Mouse (Mus musculus) left cerebral cortex, adult 18-20 months (tissue): ENCODE measurements around the gene Iqcf5. TPM values are rescaled to one million over a fixed set of nuclear protein-coding genes. Genes with fewer than 3 reads are reported as not detected.
A peak's percentile ranks its signal among the peaks of the same experiment; 100 is the strongest.
"Not testable (repeated sequence)": the region's sequence is repeated elsewhere in the genome, so short reads cannot be mapped to it uniquely, and the experiment has no call there.

Experiments
- DNase-seq, 2 experiments: peaks; one replicate each; pipeline ENCODE4 v3.0.0; 2021 to 2022; ENCODE audit warnings: low spot score in 2 of 2, mixed read lengths in 1 of 2
- total RNA-seq, 2 experiments: library from RNA; stranded (reverse); gene quantifications; 2 replicates each; pipeline ENCODE4 v1.2.3; 2021

Iqcf5 gene
- total RNA-seq, 2 experiments from 2014 or later = not detected

- peak in 1 of 2 experiments; percentile 0 for DNase-seq
Observed at GRCm38 (mm10) chr9:106481075-106481474, 33.3 kb upstream of the Iqcf5 start.

- no peak for DNase-seq
Observed at GRCm38 (mm10) chr9:106481676-106482075, 32.7 kb upstream of the Iqcf5 start.

GRCm38 (mm10) chr9:106482578-106483115, 31.7 kb upstream of the Iqcf5 start:
- DNase-seq = no peak

GRCm38 (mm10) chr9:106483136-106483535, 31.2 kb upstream of the Iqcf5 start:
- no peak for DNase-seq

GRCm38 (mm10) chr9:106483606-106484005, 30.8 kb upstream of the Iqcf5 start:
- no peak for DNase-seq

GRCm38 (mm10) chr9:106485076-106485475, 29.3 kb upstream of the Iqcf5 start:
- DNase-seq = no peak

- not testable (repeated sequence) for DNase-seq
Observed at GRCm38 (mm10) chr9:106487602-106488001, 26.8 kb upstream of the Iqcf5 start.

GRCm38 (mm10) chr9:106499667-106500066, 14.7 kb upstream of the Iqcf5 start, which contains the start of gene Iqcf1:
TSS of gene Iqcf1 (plus strand) at chr9:106499967.
- DNase-seq = no peak

GRCm38 (mm10) chr9:106501846-106502245, 12.5 kb upstream of the Iqcf5 start:
- DNase-seq = no peak

GRCm38 (mm10) chr9:106504246-106504645, 10.1 kb upstream of the Iqcf5 start:
- DNase-seq = no peak

GRCm38 (mm10) chr9:106509356-106509755, 5.0 kb upstream of the Iqcf5 start:
- DNase-seq = no peak

- DNase-seq = no peak
Observed at GRCm38 (mm10) chr9:106512729-106513450, 1.5 kb upstream of the Iqcf5 start.

- no peak for DNase-seq
Observed at GRCm38 (mm10) chr9:106513566-106513965, 807 bp upstream of the Iqcf5 start.

GRCm38 (mm10) chr9:106519433-106519832, 5.1 kb downstream of the Iqcf5 start:
- DNase-seq = no peak

- DNase-seq = no peak
Observed at GRCm38 (mm10) chr9:106519909-106520308, 5.5 kb downstream of the Iqcf5 start.

GRCm38 (mm10) chr9:106531833-106532232, 17.5 kb downstream of the Iqcf5 start:
- peak; percentile 39 to 47 for DNase-seq

- DNase-seq = no peak
Observed at GRCm38 (mm10) chr9:106534296-106534695, 19.9 kb downstream of the Iqcf5 start.

GRCm38 (mm10) chr9:106534975-106535374, 20.6 kb downstream of the Iqcf5 start:
- peak; percentile 28 to 29 for DNase-seq

- DNase-seq = no peak
Observed at GRCm38 (mm10) chr9:106561531-106561930, 47.2 kb downstream of the Iqcf5 start, which contains the start of gene Iqcf3. TSS of gene Iqcf3 (minus strand) at chr9:106561631.

GRCm38 (mm10) chr9:106562291-106562690, 47.9 kb downstream of the Iqcf5 start:
- no peak for DNase-seq

- DNase-seq = no peak
Observed at GRCm38 (mm10) chr9:106564025-106564424, 49.7 kb downstream of the Iqcf5 start.
